Mouse (Mus musculus) embryonic facial prominence, embryonic 13.5 days (tissue): ENCODE measurements at regions not wholly inside any gene's neighbourhood (a gene's known extent, or its start where the extent isn't known, plus 50 kb on each side); places are given as distances from the start of the nearest gene placed in this dataset.

Experiments used
- ATAC-seq: fragments of 200-750 bp; cut with Nextera tagmentation; 2 replicates; pipeline ENCODE4 v1.8.0; 2017; ENCODE audit warnings: low read depth; ENCODE audit not compliant: insufficient number of reproducible peaks, insufficient read depth, low FRiP score, low TSS enrichment
- H3K27ac ChIP-seq: fragments of 300-500 bp; sonication (generic); 2 replicates; pipeline ENCODE4 v1.5.1; 2015; ENCODE audit warnings: moderate library complexity, mild to moderate bottlenecking, inconsistent platforms
- H3K27me3 ChIP-seq: fragments of 300-500 bp; sonication (generic); 2 replicates; pipeline ENCODE4 v1.6.1; 2015; ENCODE audit warnings: mild to moderate bottlenecking, inconsistent platforms
- H3K36me3 ChIP-seq: fragments of 300-500 bp; sonication (generic); 2 replicates; pipeline ENCODE4 v1.6.1; 2015; ENCODE audit warnings: mild to moderate bottlenecking, inconsistent platforms
- H3K4me1 ChIP-seq: fragments of 300-500 bp; sonication (generic); 2 replicates; pipeline ENCODE4 v1.6.1; 2015; ENCODE audit warnings: inconsistent platforms
- H3K4me2 ChIP-seq: fragments of 300-500 bp; sonication (generic); 2 replicates; pipeline ENCODE4 v1.6.1; 2015; ENCODE audit warnings: moderate library complexity, mild to moderate bottlenecking, inconsistent platforms
- H3K4me3 ChIP-seq: fragments of 300-500 bp; sonication (generic); 2 replicates; pipeline ENCODE4 v1.5.1; 2015; ENCODE audit warnings: mild to moderate bottlenecking, inconsistent platforms
- H3K9ac ChIP-seq: fragments of 300-500 bp; sonication (generic); 2 replicates; pipeline ENCODE4 v1.6.1; 2015; ENCODE audit warnings: mild to moderate bottlenecking, inconsistent platforms
- H3K9me3 ChIP-seq: fragments of 300-500 bp; sonication (generic); 2 replicates; pipeline ENCODE4 v1.6.1; 2016; ENCODE audit warnings: inconsistent platforms
- WGBS: fragments of 180-500 bp; shearing (Covaris S2); methylation state at CpG from one replicate; pipeline ENCODE4 v1.1.7; 2015; ENCODE audit warnings: mixed read lengths; 5-methylcytosine and 5-hydroxymethylcytosine counted together

- Histone ChIP-seq H3K4me2 (no peak overlapping the region), H3K9me3 (no peaks in the 10 kb centered on the region), H3K36me3 (no peaks in the 10 kb centered on the region), H3K9ac (no peak overlapping the region), H3K27ac (no peak overlapping the region), H3K4me1 (no peaks in the 10 kb centered on the region), H3K4me3 (no peak overlapping the region), H3K27me3 (0 out of 2 replicates have a peak, but pooled peaks cover 7% of the 10 kb centered on the region)
- WGBS, result 85% methylated on average over 4 of the region's 4 CpGs
- ATAC-seq, result no peak
Observed at GRCm38 (mm10) chrX:12933294-12933807, 137.9 kb upstream of the Usp9x start.

- Histone ChIP-seq H3K9ac (no peak overlapping the region), H3K9me3 (no peaks in the 10 kb centered on the region), H3K27ac (no peak overlapping the region), H3K4me1 (no peaks in the 10 kb centered on the region), H3K4me2 (no peak overlapping the region), H3K36me3 (no peaks in the 10 kb centered on the region), H3K4me3 (no peak overlapping the region), H3K27me3 (peaks cover 4% of the 10 kb centered on the region; the same call in 1 of the 2 replicates)
- no peak for ATAC-seq
- 60% methylated on average over 2 of the region's 2 CpGs for WGBS
Observed at GRCm38 (mm10) chrX:12930242-12930641, 141.1 kb upstream of the Usp9x start.

GRCm38 (mm10) chrX:12927797-12928589 lies 143.3 kb upstream of the Usp9x start:
- H3K27ac ChIP-seq, result no peak overlapping the region
- no peak overlapping the region for H3K4me2 ChIP-seq
- H3K4me1 ChIP-seq, result no peaks in the 10 kb centered on the region
- ATAC-seq, result no peak
- no peak overlapping the region for H3K9ac ChIP-seq
- H3K4me3 ChIP-seq, result no peak overlapping the region
- no peaks in the 10 kb centered on the region for H3K36me3 ChIP-seq
- peaks cover 4% of the 10 kb centered on the region; the same call in 1 of the 2 replicates for H3K27me3 ChIP-seq
- WGBS, result 63% methylated on average over 11 of the region's 11 CpGs
- no peaks in the 10 kb centered on the region for H3K9me3 ChIP-seq

GRCm38 (mm10) chrX:12924705-12925644 lies 146.3 kb upstream of the Usp9x start:
- Histone ChIP-seq H3K9me3 (no peaks in the 10 kb centered on the region), H3K4me1 (no peaks in the 10 kb centered on the region), H3K27me3 (peaks cover 4% of the 10 kb centered on the region; the same call in 1 of the 2 replicates), H3K4me2 (no peak overlapping the region), H3K9ac (no peak overlapping the region), H3K27ac (no peak overlapping the region), H3K36me3 (no peaks in the 10 kb centered on the region), H3K4me3 (no peak overlapping the region)
- ATAC-seq, result no peak
- 69% methylated on average over 10 of the region's 10 CpGs for WGBS

GRCm38 (mm10) chrX:12919576-12919975 lies 151.7 kb upstream of the Usp9x start:
- H3K4me1 ChIP-seq, result no peaks in the 10 kb centered on the region
- no peaks in the 10 kb centered on the region for H3K9me3 ChIP-seq
- H3K4me2 ChIP-seq, result no peak overlapping the region
- 22% methylated on average over 3 of the region's 3 CpGs for WGBS
- no peak overlapping the region for H3K27ac ChIP-seq
- H3K4me3 ChIP-seq, result no peak overlapping the region
- H3K9ac ChIP-seq, result no peak overlapping the region
- peaks cover 14% of the 10 kb centered on the region for H3K27me3 ChIP-seq
- no peak for ATAC-seq
- H3K36me3 ChIP-seq, result no peaks in the 10 kb centered on the region

- H3K9me3 ChIP-seq, result no peaks in the 10 kb centered on the region
- peak overlapping the region; percentile 50 for H3K4me2 ChIP-seq
- no peak for ATAC-seq
- WGBS, result 28% methylated on average over 13 of the region's 13 CpGs
- no peaks in the 10 kb centered on the region for H3K36me3 ChIP-seq
- H3K4me3 ChIP-seq, result peak overlapping the region; percentile 19
- H3K9ac ChIP-seq, result no peak overlapping the region
- peaks cover 14% of the 10 kb centered on the region for H3K27me3 ChIP-seq
- no peak overlapping the region for H3K27ac ChIP-seq
- H3K4me1 ChIP-seq, result no peaks in the 10 kb centered on the region
Observed at GRCm38 (mm10) chrX:12917105-12917504, 154.2 kb upstream of the Usp9x start.

GRCm38 (mm10) chrX:12916684-12917083 lies 154.6 kb upstream of the Usp9x start:
- 33% methylated on average over 11 of the region's 11 CpGs for WGBS
- Histone ChIP-seq H3K9ac (no peak overlapping the region), H3K27me3 (peaks cover 14% of the 10 kb centered on the region), H3K9me3 (no peaks in the 10 kb centered on the region), H3K4me3 (peak overlapping the region; percentile 19), H3K36me3 (no peaks in the 10 kb centered on the region), H3K27ac (no peak overlapping the region), H3K4me1 (no peaks in the 10 kb centered on the region), H3K4me2 (peak overlapping the region; percentile 50)
- ATAC-seq, result no peak

- Histone ChIP-seq H3K27me3 (no peaks in the 10 kb centered on the region), H3K4me1 (no peaks in the 10 kb centered on the region), H3K4me3 (no peak overlapping the region), H3K27ac (no peak overlapping the region), H3K36me3 (no peaks in the 10 kb centered on the region), H3K9ac (no peak overlapping the region), H3K4me2 (no peak overlapping the region), H3K9me3 (no peaks in the 10 kb centered on the region)
- no peak for ATAC-seq
- 77% methylated on average over 7 of the region's 7 CpGs for WGBS
Observed at GRCm38 (mm10) chrX:12900256-12900655, 138.4 kb upstream of the Med14 start.

- no peak for ATAC-seq
Observed at GRCm38 (mm10) chrX:12891468-12891867, 129.6 kb upstream of the Med14 start.

GRCm38 (mm10) chrX:12889482-12889808 lies 127.6 kb upstream of the Med14 start:
- H3K27ac ChIP-seq, result no peak overlapping the region
- 46% methylated on average over 3 of the region's 3 CpGs for WGBS
- 0 out of 2 replicates have a peak, but pooled peaks cover 9% of the 10 kb centered on the region for H3K4me1 ChIP-seq
- no peak for ATAC-seq
- H3K4me2 ChIP-seq, result no peak overlapping the region
- no peaks in the 10 kb centered on the region for H3K9me3 ChIP-seq
- H3K4me3 ChIP-seq, result no peak overlapping the region
- H3K9ac ChIP-seq, result no peak overlapping the region
- no peaks in the 10 kb centered on the region for H3K27me3 ChIP-seq
- H3K36me3 ChIP-seq, result no peaks in the 10 kb centered on the region

More at GRCm38 (mm10) chrX:12891468-12891867, 129.6 kb upstream of the Med14 start:
- Histone ChIP-seq H3K27me3 (no peaks in the 10 kb centered on the region), H3K36me3 (no peaks in the 10 kb centered on the region), H3K9me3 (no peaks in the 10 kb centered on the region), H3K9ac (no peak overlapping the region), H3K4me2 (no peak overlapping the region), H3K27ac (no peak overlapping the region), H3K4me3 (no peak overlapping the region), H3K4me1 (0 out of 2 replicates have a peak, but pooled peaks cover 5% of the 10 kb centered on the region)
- 66% methylated on average over 7 of the region's 7 CpGs for whole genome bisulfite sequencing

GRCm38 (mm10) chrX:12888708-12889481 lies 127.0 kb upstream of the Med14 start:
- H3K4me1 ChIP-seq, result 0 out of 2 replicates have a peak, but pooled peaks cover 9% of the 10 kb centered on the region
- H3K9ac ChIP-seq, result no peak overlapping the region
- H3K36me3 ChIP-seq, result no peaks in the 10 kb centered on the region
- H3K4me3 ChIP-seq, result no peak overlapping the region
- no peak overlapping the region for H3K27ac ChIP-seq
- H3K4me2 ChIP-seq, result no peak overlapping the region
- no peak for ATAC-seq
- 45% methylated on average over 3 of the region's 3 CpGs for WGBS
- no peaks in the 10 kb centered on the region for H3K9me3 ChIP-seq
- no peaks in the 10 kb centered on the region for H3K27me3 ChIP-seq
